Mouse (Mus musculus) right cerebral cortex, adult 2 months (tissue): Measurements from ENCODE around the gene Alox5ap.

Experiments
- DNase-seq, 2 experiments: peaks; one replicate each; pipeline ENCODE4 v3.0.0; 2021 to 2022; ENCODE audit warnings: low spot score in 2 of 2

Alox5ap gene

DNA sequence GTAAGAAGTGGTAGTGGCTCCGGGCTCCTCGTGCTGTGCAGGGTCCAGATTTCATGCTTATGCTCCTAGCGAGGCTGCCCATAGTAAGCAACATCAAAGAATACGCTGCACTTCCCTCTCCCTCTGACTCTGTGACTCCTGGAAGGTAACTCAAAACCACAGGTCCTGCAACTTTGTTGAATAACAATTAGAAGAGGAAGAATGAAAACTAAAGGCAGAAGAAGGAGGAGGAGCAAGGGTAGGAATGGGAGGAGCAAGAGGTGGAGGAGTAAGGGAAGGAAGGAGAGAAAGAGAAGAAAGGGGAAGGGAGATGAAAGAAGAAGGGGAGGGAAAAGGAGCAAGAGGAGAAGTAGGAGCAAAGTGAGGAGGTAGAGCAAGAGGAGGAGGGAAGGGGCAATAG, at the start of gene Alox5ap:
Gene Alox5ap (plus strand): TSS at position 363 of the 400 bp plus-strand sequence.
- DNase-seq: no peak

DNA sequence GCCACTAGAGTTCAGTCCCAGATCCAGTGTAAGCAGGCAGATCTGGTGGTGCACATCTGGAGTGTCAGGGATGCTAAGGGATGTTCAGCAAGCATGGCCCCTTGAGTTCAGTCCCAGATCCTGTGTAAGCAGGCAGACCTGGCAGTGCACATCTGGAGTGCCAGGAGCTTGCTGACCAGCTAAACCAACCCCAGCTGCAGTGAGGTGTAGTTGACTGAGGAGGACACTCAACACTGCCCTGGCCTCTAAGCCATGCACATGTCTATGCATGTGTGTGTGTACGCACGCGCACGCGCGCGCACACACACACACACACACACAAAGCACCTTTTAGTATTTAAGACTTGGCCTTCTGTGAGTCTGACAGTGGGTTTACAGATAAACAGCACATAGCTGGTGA, 49.0 kb upstream of the Alox5ap start:
- no peak for DNase-seq

DNA sequence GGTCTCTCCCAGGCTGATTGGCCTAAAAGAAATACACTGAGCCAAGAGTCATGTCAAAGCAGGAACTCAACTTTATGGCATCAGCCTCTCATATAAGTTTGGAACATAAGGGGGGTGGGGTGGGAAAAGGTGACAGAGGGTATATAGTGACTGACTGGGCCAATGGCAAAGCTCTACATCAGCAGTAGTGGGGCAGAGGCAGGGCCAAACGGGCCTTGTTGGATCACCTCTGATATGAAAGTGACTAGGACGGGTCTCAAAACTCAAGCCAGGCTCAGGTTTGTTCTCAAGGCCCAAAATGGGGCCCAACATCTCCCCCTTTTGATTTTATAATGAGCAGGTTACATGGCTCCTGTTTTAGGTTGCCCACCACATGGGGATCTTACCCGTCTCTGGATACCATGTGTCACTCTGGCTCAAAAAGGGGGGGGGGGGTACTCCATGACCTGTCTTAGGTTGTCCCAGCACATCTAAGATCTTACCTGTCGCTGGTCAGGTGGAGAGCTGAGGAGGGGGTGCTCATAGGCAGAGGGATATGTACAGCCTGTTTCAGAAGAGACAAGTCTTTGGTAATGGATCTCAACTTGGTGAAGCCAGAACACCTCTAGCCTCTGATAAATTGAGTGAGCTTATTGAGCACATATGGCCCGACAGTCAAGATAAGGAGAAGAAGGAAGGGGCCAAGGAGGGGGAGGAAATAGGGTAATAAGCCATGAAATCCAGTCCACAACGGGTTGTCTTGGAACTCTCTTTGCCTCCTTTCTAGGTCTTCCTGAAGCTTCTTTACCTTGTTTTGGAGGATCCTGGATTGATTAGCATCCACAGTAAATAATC, 46.8 kb upstream of the Alox5ap start:
- no peak for DNase-seq

DNA sequence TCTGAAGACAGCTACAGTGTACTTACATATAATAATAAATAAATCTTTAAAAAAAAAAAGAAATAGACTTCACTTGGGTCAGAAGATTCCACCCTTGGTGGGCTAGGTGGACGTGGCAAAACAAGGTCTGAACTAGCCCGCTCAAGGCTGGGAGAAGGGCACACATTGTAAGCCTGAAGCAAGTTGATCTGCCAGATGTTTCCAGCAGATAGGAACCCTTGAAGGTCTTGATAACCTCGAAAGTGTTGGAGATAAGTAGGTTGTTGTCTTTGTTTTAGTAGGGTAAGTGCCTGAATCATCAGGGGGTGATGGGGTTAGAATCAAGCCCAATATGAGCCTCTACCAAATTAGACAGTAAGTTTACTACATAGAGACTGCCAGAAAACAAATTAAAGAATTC, 45.1 kb upstream of the Alox5ap start:
- no peak for DNase-seq

DNA sequence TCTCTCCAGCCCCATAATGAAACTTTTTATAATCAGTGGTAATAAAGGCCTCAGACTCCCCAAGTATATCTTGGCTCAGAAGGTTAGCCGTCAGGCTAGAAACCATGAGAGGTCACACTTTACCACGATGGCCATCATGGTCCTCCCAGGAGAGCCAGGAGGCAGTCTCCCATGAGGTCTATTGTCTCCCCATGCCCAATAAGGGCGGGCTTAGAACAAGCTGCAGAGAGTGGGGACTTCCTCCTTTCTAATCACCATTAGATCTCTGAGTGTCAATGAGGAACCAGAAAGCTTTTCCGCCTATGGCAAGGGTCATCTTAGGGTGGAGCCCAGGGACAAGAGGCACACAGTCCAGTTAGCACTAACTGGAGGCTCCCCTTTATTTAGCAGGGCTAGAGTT, 43.2 kb upstream of the Alox5ap start:
- DNase-seq: no peak

DNA sequence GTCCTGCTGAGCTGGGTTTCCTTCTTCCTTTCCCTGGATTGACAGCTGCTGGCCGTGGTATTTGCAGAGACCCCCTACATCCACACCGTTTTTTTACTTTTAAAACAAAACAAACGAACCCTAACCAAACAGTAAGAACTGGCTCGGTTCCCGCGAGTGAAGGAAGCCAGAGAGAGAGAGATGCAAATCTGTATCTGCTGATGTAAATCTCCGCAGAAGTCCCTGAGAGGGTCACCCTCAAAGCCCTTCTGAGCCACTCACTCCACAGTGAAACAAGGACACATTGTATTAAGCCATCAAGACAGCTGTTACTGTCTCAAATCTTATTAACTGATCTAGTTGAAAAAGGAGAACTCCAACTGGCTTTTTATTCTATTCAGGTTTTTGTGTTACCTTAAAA, 39.9 kb upstream of the Alox5ap start:
- DNase-seq: no peak

DNA sequence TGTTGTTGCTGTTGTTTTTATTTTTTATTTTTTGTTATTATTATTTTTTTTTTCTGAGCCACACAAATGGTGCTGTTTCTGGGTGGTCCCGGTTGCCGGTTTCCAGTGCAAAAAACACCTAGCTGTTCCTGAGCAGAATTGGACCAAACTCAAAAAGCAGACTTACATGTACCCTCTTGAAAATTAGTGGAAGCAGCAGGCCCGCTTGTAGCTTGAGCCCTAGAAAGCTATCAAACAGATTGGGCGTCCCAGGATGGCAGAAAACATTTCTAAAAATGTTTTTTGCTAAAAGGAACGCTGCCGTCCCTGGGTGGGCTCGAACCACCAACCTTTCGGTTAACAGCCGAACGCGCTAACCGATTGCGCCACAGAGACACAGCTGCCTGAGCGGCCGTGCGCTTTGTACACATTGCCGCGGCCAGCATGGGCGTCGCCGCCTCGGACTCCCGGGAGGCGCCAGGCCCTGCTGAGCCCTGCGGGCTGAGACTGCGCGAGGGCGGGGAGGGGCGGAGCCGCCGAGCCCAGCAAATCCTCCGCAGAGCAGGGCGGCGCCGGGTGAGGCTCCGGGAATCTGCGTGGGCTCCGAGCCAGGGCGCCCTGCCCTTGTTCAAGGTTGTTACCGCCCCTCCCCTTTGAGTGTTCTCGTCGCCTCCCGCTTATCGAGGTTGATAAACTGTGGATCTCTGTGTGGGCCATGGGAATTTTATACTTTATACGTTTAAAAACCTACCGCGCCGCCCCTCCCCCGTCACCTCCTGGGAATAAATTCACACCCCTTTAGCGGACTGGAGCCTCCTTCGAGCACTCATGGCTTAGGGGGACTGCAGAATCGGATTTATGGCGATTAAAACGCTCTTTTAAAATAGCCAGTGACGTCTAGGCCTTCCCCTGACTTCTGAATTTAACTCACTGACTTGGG, 35.6 kb upstream of the Alox5ap start:
- DNase-seq: peak; percentile 99 to 100

DNA sequence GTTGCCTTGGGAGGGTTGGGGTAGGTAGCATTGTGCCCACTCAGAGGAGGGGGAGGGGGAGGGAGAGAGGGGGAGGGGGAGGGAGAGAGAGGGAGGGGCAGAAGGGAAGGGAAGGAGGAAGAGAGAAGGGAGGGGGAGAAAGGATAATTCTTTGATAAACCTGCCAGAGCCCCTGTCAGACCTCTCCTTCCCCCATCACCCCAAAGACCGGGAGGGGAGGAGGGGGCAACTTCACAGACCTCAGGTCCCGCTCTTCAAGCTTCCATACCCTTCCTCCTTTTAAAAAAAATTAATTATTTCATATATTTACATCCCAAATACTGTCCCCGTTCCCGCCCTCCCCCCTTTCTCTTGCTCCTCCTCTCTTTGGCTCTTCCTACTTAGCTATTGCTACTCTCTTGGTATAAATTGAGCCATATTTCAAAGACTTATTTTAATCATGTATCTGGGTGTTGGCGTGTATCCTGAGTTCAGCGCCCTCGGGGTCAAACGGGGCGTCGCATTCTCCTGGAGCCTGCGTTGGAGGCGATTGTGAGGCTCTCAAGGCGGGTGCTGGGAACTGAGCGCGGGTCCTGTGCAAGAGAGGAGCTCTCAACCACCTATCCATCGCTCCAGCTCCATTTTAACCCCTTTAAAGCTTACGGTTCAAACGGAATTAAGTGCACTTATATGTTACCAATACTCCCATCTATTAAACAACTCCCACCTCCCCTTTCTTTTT, 34.8 kb upstream of the Alox5ap start:
- DNase-seq: no peak

DNA sequence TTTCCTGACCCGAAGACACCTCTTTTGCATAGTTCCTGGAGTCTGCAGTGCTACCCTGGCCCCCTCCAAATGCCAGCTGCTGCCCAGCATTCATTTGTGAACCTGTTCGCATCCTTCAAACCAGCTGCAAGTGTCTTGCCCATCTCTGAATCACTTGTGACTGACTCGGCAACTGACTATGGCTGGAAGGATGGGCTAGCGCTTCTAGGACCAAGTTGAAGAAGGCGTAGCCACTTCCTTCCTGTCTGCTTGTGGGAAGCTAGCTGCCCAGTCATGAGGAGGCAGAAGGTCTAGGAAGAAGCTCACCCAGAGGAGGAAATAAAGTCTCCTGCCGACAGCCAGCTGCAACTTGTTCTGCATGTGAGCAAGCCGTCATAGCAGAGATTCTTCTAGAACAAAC, 29.6 kb upstream of the Alox5ap start:
- no peak for DNase-seq

DNA sequence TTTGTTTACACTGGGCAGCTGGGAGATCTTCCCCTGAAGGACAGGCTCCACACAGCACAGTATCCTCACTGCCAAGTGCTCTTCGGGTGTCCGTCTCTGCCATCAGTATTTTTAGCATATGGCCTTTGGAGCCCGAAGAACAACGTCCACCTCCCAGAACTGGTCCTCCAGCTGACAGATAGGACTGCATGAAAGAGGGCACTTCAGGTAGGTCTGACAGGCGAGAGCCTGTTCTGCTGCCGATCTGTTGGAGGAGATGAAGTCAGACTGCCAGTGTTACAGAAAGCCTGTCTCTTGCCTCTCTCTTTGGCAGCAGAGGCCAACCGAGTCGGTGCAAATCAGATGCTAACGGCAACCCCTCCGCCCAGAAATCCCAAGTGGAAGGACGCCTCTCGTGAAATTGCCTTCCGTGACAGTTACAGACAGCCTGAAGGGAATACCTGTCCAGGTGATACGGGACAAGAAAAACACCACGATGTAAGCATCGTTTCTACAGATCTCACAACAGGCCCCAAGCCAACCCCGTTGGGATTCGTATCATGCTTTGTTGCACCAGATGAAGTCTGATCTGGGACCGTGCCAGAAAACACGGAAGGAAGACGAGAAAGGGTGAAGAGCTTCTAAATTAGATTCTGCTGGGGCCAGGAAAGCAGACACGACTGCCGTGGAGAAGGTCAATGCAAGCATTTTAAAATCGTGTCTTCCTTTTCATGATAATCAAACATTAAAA, 27.2 kb upstream of the Alox5ap start:
- DNase-seq: no peak

DNA sequence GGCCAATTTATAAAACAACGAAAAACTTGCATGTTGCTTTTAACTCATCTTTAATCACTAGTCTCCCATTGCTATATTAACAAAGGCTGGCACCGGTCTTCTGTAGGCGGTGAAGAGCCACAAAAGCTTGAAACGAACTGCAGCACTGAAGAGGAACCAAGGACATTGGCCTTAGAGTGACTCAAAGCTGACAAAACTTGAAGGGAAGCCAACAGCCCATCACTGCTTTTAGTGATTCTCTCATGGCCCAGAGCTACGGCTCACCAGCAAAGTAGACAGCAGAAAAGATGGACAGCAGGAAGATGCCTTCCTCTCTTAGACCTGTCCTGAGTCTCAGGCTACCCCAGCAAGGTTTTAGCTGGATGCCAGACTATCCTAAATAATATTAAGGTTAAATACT, 22.1 kb upstream of the Alox5ap start:
- DNase-seq: no peak

DNA sequence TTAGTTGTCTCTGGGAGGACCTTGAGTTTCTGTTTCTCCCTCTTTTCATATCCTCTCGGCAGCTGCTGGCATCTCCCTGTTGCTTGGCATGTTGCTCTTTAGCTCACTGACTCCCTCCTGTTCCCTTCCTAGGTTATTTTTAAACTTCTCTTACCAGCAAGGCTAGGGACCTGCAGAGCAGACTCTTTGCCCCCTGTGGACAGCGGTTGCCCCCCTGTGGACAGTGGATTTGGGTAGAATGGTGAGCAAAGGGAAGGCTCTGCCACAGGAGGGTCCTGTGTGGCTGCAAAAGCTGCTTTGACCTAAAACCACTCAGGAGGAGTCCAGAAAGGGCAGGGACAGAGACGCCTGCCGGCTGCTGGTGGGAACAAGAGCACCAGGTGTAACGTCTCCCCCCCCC, 21.5 kb upstream of the Alox5ap start:
- DNase-seq: no peak

DNA sequence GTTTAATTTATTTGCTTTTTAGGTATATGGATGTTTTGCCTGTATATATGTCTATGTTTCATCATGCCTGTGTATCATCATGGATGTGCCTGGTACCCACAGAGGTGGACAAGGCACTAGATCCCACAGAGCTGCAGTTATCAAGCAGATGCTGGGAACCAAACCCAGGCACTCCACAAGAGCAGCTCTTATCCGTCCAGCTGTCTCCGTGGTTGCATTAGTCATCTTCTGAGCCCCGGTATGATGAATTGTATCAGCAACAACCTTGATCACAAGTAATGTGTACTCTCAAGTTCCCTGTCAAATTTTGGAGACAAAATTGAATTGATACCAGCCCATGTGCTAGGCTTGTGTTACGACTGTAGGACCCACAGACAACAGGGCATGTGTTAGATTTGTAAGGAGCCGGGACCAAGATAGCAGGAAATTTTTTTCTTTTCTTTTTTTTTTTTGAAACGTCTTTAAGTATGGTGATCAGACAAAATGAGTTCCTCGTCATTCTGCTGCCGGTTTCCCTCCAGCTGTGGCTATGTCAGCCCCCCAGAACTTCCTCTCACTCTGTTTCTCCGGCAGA, 19.1 kb upstream of the Alox5ap start:
- DNase-seq: no peak

DNA sequence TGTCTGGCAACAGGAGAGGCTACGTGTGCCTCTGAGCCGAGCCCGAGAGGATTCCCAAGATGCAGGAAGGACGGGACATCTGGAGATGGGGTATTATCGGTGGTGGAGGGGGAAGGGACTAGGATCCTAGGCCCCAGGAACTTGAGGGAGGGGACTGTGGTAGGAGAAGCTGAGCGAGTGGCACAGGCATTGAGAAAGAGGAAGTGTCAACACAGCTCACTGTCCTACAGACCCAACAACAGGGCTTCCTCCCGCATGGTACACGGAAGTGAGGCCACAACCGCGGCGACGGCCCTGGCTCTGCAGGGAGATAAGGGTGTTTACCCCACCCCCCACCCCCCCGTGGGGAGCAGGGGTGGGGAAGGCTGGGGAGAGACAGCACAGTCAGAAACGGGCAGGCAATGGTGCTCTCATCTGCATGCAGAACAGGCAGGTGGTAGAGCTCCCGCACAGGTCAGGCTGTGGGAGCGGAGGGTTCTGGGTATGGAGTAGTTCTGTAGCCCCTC, 18.5 kb upstream of the Alox5ap start:
- DNase-seq: no peak

DNA sequence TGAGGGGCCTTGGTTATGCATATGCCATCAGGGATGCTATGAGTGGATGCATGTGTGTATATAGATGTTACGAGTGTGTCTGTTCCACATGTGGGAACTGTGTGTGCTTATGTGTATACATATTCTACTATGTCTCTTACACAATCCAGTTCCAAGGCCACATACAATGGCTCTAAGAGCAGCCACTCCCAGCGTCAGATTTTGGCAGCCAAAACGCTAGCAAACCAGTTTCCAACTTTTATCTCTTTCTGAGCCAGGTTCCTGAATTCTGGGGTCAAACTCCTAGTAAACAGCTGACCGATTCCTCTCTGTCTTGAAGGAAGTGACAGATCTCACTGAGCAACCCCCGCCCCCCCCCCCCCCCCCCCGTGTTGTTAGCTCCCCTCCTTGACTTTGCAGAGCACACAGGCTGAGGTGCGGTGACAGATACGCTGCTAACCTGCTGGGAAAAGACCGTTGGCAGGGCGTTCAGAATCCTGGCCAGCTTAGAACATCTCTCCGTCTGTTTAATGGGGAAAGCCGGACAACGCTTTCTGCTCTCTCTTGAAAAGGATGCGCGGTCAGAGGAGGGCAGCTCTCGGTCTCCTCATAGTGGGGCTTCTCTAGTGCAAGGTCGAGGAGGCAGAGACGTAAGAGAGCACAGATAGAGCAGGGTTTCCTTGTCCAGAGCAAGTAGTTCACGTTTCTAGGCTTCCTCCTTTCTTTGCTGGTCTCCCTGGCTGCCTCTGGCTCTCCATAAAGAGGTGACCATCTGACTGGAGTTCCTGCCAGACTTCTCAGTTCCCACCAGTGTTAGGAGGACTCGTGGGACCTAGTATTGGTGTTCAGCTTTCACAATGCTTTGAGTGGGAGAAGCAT, 17.3 kb upstream of the Alox5ap start:
- no peak for DNase-seq

DNA sequence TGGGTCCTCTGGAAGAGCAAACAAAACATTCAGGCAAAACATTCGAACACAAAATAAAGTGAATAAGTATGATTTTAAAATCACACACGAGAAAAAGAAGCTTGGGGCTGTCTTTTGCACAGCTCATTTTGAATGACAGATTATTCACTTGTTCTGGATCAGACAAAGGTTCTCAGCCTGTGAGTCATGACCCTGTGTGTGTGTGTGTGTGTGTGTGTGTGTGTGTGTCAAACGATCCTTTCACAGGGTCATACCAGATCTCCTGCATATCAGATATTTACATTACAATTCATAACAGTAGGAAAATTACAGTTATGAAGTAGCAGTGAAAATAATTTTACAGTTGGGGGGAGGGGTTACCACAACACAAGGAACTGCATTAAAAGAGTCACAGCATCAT, 12.3 kb upstream of the Alox5ap start:
- DNase-seq: no peak

DNA sequence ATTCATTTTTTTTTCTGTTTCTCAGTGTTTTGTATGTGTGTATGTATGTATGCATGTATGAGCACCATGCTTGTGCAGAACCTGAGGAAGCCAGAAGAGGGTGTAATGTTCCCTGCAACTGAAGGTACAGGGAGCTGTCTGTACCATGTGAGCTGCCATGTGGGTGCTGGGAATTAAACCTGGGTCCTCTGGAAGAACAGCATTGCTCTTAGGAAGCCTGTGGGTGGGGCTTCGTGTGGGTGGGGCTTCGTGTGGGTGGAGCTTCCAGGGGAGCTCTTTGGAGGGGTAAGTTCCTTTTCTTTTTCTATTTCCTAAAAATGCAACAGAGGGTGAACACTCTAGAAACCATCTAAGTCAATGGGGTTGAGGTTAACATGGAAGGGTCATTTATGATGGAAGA, 11.1 kb upstream of the Alox5ap start:
- DNase-seq: no peak

DNA sequence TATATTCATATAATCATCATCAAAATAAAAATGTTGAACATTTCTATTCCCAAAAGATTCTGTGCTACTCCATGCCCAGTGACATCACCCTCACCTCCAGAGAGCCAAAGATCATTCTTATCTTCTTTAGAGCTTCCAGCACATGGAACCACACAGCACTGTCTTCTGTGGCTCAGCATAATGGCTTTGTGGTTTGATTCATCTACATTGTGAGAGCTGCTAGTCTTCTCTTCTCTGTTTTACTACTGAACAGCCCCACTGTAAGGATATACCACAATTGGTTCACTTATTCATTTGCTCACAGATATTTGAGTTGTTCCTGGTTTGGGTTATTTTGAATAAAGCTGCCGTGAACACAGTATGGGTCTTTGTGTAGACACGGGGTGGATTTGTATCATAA, 9.0 kb upstream of the Alox5ap start:
- no peak for DNase-seq

DNA sequence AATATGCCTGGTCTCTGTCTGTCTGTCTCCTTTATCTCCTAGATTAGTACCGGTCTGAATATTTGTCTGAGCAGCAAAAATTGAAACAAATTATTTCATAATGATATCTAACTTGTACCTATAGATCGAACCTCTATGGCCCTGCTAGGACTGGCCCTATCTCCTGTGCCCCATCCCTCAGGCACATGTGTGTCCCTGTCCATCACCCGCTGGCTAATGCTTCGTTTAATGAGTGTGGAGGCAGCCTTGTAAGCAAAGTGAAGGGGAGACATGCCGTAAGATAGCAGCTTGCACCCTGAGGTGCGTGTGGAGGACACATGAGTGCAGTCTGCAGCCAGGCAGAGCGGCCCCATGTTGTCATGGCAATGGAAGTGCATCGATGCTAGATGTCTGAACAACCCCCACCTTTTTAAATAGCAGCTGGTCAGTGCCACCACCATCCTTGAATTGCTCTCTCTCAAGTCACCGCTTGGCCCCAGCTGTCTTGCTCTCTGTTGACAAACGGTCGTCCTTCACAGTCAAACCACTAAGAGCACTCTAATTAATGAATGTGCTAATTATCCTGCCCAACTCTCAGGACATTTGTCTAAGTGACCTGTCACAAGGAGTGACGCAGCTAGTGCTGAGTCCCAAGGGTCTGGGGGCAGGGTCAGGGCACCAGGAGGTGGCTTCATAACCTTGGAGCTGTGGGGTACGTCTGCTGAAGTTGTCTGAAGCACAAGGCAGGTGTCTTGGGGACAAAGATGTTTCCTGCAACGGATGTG, 6.9 kb upstream of the Alox5ap start:
- DNase-seq: no peak
